Mouse (Mus musculus) cortical plate, adult 2 months (tissue): ENCODE results near the gene Tcea2.

Source experiments
- CTCF ChIP-seq: fragments of 200-500 bp; IDR thresholded peaks from 2 replicates; pipeline ENCODE4 v1.5.1; 2011; ENCODE audit warnings: mild to moderate bottlenecking, control low read depth, low read length; ENCODE audit not compliant: insufficient read depth; ENCODE audit errors: extremely low read depth
- POLR2A ChIP-seq: fragments of 200-500 bp; IDR thresholded peaks from 2 replicates; pipeline ENCODE4 v1.6.1; 2011; ENCODE audit warnings: mild to moderate bottlenecking, low read length, control low read depth; ENCODE audit not compliant: insufficient read depth; ENCODE audit errors: extremely low read depth

- TF ChIP-seq CTCF = no peak
- TF ChIP-seq POLR2A = no peak
These were observed 31.2 kb upstream of the Tcea2 start for GRCm38 (mm10) chr2:181648926-181649325.
